Mouse (Mus musculus) 416B (cell line): ENCODE results near the gene Wdr82.

Source experiments
- DNase-seq: peaks from one replicate; pipeline ENCODE4 v3.0.0; 2011; ENCODE audit warnings: low read depth

The Wdr82 gene

GRCm38 (mm10) chr9:106197732-106198131 is 27.0 kb downstream of the Wdr82 start:
- no peak for DNase-seq

GRCm38 (mm10) chr9:106198962-106199458 is 28.3 kb downstream of the Wdr82 start:
- DNase-seq = peak; percentile 73

DNA sequence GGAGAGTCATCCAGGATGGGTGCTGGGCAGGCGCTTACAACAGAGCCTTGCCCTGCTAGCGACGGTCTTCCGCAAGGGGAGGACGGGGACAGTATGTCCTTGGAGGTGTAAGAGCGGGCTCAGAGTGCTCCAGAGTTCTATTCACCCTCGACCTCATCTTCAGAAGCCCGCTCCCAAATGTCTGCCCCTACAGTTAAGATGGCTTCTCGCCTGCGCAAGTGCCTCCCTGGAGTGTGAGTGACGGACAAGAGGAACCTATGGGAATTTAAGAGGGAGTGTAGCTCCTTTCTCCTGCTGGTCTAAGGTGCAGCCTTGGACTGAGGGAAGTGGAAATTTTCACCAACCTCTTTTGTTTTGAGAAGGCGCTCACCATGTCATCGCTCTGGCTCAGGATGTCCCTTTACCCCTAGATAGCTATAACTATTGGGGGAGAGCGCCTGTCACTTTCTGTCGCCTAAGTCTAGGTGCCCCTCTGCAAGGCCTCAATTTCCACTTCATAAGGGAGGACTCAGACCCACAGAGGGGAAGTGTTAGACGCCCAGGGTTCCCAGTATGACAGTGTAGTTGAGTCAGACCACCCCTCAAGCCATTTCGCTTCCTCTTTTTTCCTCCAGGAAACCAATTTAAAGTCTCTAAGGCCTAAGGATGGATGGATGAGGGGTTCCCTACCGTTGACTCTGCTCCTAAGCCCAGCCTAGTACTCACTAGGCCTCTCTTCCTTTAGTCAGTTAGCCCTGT is 29.0 kb downstream of the Wdr82 start, which contains the start of gene Ppm1m:
Gene Ppm1m, minus strand, starts transcription at position 212 of the 738 bp plus-strand sequence.
- DNase-seq = no peak

DNA sequence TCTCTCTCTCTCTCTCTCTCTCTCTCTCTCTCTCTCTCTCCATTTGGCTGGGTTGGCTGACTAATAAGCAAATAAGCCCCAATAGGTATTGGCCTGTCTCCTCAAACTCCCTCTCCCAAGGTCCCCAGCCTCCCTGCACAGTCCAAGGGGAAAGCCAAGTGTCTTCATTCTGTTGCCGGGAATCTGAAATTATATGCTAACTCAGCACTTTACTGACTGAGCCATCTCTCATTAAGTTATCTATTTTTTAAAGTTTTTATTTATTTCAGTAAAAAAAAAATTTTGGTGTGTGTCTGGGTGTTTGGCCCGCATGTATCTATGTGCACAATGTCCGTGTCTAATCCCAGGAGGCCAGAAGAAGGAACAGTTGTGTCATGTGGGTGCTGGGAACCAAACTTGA is 31.2 kb downstream of the Wdr82 start:
- DNase-seq = no peak

DNA sequence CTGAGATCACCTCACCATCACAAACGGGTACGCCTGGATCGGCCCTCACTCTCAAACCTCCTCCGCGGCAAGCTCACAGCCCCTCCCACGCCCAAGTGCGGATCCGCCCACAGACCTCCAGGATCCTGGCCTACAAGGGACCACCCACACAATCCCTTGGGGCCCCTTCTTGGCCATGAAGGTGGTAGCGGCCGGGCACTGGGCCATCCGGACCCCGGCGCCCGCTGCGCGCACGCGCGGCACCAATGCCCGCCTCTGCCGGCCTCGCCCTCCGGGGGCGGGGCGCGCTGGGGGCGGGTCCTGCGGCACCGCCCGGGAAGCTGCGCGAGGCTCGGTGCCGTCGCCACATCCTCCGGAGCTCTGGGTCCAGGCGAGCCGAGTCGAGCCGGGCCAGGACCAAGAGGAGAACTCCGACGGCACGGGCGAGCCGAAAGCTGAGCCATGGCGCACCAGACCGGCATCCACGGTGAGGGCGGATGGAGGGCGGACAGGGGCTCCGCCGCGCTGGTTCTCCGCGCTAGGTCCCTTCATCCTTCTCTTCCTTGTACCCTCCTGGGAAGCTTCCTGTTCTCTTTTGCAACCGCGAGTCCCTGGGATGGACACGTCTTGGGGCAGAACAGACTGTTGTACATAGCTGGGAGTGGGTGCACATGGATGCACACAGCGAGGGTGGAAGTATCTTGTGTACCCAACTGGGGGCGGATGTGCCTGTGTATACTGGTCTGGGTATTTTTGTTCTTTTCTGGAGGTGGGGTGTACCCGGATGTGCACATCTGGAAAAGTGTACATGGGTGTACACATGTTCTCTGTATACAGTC is 32.3 kb downstream of the Wdr82 start, which contains the start of gene Twf2:
Gene Twf2, plus strand, starts transcription at position 290 of the 818 bp plus-strand sequence.
- DNase-seq = peak; percentile 93

- peak; percentile 91 for DNase-seq
Observed at GRCm38 (mm10) chr9:106203990-106204851, 33.5 kb downstream of the Wdr82 start.

DNA sequence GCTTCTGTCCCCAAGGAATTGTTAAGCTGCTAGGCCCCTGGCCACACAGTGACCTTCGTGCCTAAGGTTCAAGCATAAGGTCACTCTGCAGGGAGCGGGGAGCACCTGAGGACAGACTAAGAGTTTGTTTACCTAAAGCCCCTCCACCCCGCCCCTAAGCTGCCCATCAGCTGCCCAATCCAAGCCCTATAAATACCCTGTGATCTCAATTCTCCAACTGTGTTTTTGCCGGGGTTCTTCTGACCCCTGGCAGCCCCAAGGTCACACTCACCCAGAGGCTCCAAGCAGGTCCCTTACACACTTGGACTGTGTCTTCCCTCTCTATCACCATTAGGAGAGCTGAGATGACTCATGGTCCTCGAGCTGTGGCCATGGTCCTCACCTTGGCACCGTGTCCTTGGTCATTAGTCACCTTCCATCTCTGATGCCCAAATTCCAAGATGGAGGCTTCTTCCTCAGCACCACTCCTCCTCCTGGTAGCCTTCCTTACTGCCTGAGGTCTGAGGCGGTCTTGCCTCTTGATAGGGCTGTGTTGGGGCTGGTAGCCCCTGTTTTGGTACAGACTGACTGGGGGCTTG is 35.1 kb downstream of the Wdr82 start:
- no peak for DNase-seq

- no peak for DNase-seq
Observed at GRCm38 (mm10) chr9:106206515-106206914, 35.8 kb downstream of the Wdr82 start.

DNA sequence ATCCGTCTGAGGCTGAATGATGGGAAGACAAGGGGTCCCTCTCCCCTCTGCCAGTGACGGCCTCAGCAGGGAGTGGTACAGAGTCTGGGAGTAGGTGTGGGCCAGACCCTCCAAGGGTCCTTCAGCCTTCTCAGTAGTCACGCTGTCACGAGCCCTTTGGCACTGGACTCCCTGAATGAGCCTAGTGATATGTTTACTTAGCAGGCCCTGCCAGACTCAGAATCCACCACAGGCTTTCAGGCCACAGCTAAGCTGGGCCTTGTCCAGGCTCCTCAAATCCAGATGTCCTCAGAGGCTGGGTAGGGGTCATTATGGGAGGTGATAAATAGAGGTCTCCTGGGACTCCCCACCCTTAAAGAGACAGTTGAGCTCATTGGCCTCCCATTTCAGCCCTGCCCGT is 37.5 kb downstream of the Wdr82 start:
- DNase-seq = no peak

- DNase-seq = no peak
Observed at GRCm38 (mm10) chr9:106209954-106210353, 39.2 kb downstream of the Wdr82 start.

DNA sequence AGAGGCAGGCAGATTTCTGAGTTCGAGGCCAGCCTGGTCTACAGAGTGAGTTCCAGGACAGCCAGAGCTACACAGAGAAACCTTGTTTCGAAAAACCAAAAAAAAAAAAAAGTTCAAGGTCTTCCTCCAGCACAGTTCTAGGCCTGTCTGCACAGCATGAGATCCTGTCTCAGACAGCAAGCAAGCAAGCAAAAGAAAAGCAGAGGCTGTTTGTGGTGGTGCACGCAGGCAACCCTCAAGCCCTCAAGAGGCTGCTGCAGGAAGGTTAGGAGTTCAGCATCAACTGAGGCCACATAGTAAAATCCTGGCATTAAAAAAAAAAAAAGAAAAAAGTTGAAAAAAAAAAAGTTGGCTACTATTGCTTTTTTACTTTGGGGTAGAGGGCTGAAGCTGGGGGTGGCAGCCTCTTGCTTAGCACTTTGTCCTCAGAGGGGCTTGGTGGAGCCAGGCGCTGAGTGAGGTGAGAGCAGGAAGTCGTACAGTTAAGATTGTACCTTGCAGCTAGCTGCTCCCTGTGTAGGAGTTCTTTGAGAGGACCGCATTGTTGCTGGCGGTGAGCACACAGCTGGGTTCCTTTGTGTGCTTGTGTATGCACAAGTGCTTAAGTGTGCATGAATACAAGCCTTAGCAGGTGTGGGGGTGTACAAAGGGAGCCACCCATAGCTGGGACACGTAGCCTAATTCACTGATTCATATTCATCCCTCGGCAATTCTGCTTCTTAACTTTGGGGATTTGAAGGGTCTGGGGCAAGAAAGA is 40.3 kb downstream of the Wdr82 start:
- DNase-seq = no peak

- DNase-seq = peak; percentile 77
Observed at GRCm38 (mm10) chr9:106211680-106212593, 41.2 kb downstream of the Wdr82 start.

DNA sequence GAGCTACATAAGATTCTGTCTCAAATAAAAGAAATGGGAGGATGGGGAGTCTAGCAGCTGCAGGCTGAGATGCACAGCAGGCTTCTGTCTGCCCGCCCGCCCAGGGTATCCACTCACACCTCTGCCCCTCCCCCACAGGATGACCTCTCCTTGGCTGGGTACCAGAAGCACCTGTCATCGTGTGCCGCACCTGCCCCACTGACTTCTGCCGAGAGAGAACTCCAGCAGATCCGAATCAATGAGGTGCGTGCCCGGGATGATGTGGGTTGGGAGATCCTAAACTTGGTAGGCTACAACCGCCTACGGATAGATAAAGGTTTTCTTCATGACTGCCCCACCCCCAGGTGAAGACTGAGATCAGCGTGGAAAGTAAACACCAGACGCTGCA is 41.9 kb downstream of the Wdr82 start:
- no peak for DNase-seq

DNA sequence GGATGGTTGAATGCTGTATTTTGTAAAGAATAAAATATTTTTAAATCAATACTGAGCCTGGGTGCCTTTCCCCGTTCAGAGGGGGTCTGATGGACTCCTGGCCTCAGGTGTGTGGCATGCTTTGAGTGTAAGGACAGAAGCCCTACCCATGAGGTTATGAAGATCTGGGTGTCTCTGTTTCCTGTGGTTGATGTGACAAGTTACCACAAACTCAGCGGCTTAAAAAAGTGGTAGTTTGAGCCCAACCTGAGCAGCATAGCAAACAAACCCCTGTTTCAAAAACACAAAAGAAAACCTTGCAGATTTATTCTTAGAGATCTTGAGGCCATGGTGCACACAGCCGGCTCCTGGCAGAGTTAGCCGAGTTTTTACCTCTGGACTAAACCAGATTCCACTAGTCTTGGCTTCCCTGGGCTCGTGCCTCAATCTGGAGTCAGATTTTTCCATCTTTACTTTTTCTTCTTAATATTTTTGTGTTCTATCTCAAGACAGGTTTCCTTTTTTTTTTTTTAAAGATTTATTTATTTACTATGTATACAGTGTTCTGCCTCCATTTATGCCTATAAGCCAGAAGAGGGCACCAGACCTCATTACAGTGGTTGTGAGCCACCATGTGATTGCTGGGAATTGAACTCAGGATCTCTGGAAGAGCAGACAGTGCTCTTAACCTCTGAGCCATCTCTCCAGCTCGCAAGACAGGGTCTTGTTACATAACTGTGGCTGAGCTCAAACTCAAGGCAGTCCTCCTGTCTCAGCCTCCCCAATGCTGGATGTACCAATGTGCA is 44.8 kb downstream of the Wdr82 start:
- DNase-seq = no peak

DNA sequence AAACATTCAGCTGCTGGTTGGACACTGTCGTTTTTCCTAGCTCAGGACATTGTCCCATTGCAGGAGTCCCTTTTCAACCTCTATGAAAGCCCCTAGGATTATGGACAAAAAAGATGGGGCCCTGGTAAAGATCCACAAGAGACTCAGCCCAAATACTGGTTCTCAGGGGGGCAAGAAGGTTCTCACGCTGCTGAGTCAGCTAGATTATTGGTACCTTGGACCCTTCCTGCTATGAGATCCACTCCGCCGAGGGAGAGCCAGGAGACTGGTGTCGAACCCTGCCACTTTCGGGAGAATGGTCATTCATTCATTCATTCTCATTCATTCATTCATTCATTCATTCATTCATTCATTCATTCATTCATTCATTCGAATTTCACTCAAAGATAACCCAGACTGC is 46.2 kb downstream of the Wdr82 start:
- DNase-seq = no peak

- no peak for DNase-seq
Observed at GRCm38 (mm10) chr9:106220894-106221523, 50.3 kb downstream of the Wdr82 start.

DNA sequence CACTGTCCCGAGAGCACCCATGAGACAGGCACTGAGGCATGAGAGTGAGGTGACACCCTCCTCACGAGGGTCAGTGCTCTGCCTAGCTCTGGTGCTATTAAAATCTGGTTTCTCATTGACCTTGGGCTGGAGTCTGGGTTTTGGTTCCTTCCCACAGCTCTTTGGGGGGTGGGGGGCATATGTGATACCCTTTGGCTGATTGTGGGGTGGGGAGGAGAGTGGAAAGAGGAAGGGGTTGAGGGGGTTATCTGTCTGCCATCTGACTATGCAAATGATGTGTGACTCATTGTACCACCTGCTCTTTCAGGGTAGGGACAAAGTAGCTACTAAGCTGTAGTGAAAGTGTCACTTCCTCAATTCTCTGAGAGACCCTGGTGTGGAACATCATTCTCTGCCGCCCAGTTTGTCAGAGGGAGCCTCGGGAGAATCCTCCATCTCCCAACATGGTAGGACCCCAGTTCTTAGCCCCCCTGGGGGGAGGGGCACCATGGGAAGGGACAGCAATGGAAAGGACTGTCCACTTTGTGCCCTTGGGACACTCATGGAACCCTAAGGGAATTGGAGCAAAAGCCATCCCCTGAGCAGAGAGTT is 51.6 kb downstream of the Wdr82 start, which contains the start of gene Tlr9:
Gene Tlr9, plus strand, starts transcription at position 338 of the 591 bp plus-strand sequence.
- DNase-seq = peak; percentile 70

DNA sequence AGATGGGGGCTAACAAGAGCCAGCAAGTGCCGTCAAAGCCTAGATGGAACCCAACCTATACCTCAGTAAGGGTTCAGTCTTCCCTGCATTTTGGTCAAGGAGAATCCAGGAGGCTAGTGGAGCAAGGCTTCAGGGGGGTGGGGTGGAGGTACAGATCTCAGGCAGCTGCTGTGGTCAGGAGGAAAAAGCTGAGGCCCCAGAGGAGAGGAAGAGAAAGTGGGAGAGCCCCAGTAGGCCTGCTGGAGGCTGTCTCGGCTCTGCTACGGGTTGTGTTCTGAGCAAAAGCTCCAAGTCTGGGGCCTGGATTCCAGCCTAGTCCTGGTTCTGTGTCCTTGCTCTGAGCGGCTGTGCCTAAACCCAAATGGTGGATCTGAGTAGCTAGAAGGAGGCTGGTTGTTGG is 52.3 kb downstream of the Wdr82 start:
- DNase-seq = no peak
